Mouse (Mus musculus) adrenal gland, postnatal 0 days (tissue): ENCODE data around the gene Ccdc12. TPM values are rescaled to one million over a fixed set of nuclear protein-coding genes. Genes with fewer than 3 reads are reported as not detected.

Experiments
- microRNA-seq: library from miRNA; unstranded; fragments of <30 nt; microRNA quantifications from one replicate; pipeline ENCODE4, GENCODE M21; 2016; ENCODE audit warnings: borderline replicate concordance; ENCODE audit not compliant: insufficient number of aligned reads
- polyA plus RNA-seq: library from polyadenylated mRNA; unstranded; fragments of >200 nt; fragmentation: Nextera tagmentation; extraction: Ambion mirVana; gene quantifications from 2 replicates; pipeline ENCODE4 v1.2.1, GENCODE M21; 2015

The Ccdc12 gene
- 97.3 and 123 TPM in 2 replicates for polyA plus RNA-seq

DNA sequence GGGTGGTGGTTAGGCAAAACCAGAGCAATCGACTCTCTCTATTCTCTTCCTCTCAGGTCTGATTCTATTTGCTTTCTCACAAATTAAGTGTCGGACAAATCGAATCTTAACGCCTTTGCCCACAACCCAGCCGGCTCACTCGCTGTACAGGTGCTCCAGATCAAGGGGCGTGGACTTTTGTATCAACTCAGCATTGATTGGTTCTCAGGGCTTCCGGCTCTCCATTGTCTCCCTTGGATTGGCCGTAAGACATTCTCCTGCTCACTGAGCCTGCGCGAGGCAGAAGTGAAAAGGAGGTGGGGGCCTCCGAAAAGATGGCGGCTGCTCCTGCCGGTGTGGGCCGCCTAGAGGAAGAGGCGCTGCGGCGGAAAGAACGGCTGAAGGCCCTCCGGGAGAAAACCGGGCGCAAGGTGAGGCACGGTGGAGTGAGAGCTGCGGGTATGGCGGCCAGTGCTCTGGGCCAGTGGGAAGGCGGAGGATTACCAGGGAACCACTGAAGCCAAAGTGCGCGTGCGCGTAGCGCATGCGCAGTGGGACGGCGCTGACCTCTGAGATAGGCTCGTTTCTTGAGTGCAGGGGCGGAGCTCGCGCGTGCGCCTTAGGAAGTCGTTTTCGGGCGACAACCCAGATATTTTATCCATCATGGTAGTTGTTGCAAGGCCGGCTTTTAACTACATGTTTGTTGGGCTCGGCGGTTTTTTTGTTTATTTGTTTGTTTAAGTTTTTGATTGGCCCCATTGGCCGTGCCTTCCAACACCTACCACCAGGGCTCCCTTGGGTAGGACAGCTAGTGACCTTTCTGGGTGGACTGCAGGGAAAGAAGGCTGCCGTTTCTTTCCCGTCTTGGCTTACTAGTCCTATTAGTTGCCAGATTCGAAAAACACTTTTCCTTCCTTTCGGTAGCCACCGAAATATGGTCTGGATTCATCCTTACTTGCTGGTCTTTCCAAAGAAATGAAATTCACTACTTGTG lies at the start of gene Ccdc12:
Gene Ccdc12 (plus strand): TSS at position 255 of the 973 bp plus-strand sequence.

DNA sequence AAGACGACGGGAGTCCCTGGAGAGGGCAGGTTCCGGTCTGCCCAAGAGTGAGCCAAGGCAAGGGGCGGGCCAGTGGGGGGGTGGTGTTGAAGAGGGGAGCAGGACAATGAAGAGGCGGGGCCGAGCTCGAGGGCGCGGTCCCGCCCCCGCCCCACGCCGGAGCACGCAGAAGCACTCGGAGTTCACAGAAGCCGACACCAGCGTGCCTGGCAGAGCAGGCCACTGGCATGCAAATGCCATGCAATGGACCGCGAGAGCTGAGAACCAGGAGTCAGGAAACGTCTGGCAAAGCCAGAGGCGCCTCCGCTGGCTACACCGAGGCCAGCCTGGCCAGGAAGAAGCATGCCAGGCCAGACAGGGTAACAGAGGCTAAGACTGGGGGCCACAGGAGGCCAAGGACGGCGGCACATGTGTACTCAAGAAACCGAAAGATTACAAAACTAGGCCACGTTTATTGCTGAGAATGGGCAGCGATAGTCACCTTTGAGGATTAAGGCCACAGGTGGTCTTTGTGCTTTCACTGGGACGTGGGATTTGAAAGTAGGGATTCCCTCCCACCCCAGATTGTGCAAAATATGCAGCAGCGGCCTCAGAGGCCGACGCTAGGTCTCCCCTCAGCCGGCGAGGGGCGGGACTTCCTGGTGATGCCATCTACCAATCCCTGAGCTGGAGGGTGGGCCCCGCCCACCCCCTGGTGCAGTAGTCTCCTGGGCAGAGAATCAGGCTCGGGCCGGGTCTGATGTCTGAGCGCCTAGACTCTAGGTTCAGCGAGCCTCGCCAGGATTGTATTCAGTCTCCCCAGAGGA lies 31.7 kb upstream of the Ccdc12 start, which contains the start of gene Nradd:
Gene Nradd (minus strand): TSS at position 92 of the 806 bp plus-strand sequence.

DNA sequence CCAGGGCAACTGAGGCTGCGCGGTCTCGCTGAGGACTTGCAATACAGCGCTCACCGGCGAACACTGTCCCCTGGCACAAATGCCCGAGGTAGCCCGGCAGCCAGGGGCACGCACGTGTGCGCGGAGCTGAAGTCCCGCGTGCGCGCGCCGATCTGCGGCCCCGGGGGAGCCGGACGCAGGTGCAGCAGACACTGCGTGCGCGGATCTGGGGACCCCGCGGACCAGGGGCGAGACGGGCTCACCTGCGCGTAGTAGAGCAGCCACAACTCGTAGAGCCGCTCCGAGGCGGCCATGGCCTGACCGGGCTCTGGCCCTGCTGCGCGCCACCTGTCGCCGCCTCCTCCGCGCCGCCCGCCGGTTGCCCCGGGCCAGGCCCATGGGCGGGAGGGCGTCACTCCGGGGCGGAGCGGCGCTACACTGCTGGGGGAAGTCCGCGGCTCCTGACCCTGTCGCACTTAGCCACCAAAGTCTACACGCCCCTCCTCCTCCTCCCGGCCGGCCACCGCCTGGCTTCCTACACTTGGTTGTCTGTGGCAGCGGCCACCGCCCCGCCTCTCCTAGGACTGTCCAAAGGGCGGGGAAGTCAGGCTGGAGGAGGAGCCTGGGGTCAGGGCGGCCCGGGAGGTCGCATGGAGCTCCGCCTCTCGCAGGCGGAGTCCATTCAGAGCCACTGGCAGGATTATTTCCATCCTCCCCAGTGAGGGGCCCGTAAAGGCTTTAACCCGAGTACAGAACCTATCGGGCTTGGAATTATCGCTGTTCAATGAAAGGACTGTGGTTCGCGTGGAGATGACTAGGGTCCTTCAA lies 2.4 kb upstream of the Ccdc12 start, which contains the start of gene Nbeal2:
Gene Nbeal2 (minus strand): TSS at position 507 of the 807 bp plus-strand sequence.

DNA sequence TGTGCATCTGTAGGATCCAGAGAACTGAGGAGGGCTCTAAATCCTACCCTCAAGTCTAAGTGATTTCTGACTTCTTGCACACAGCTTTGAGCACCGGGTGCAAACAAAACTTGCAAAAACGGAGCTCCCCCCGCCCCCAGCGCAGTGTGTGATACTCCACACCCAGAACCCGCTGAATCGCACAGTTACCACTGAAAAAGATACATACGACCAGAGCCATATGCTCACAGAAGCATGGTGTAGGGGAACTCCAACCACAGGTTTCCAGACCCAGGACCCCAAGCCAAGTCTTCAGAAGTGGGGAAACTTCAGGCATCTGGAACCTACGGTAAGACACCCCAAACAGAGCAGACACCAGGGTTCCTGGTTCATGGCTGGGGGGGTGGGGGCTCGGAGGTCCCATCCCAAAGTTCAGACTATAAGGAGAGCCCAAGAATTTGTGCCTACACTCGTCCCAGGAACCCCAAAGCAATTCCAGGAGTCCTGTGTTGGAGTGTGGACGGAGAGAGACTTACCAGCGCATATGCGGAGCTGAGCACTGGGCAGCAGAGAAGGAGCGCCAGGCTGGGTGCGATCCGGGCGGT lies 85.5 kb downstream of the Ccdc12 start, which contains the start of gene Myl3:
Gene Myl3 (plus strand): TSS at position 151 of the 584 bp plus-strand sequence.

DNA sequence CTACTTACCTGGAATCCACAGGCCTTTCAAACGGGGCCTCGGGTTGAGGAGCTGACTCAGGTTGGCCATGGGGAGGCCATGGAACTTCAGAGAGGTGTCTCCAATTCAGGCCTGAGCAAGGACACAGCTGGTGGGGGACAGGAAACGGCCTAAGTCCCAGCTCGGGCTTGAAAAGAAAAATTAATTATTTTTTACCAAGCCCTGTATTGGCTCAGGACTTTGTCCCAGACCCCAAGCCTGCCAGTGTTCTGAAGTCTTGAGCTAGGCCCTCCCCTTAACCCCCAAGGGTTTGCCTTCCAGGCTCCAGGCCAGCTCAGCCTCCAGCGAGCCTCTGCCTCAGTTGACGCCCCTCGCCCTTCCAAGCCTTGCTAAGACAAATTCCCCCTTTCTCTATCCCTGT lies 90.7 kb downstream of the Ccdc12 start, which contains the start of gene Pth1r:
Gene Pth1r (minus strand): TSS at position 185 of the 400 bp plus-strand sequence.

Small RNA genes within 50 kb of the gene (microRNA-seq; reads per million reads assigned to microRNA genes)
- gene Mir8107 = not detected

Other genes starting within 250 kb of the Ccdc12 start
- gene Ptpn23, start 248.3 kb upstream of the Ccdc12 start, polyA plus RNA-seq = 8.7 and 12.2 TPM in 2 replicates
- 31.1 and 63.8 TPM in 2 replicates for gene Ngp, start 236.8 kb upstream of the Ccdc12 start, polyA plus RNA-seq
- 4.1 and 4.6 TPM in 2 replicates for gene Klhl18, start 179.8 kb upstream of the Ccdc12 start, polyA plus RNA-seq
- gene Kif9, start 179.5 kb upstream of the Ccdc12 start, polyA plus RNA-seq = 0.90 and 1.7 TPM in 2 replicates
- gene Setd2, start 123.9 kb upstream of the Ccdc12 start, polyA plus RNA-seq = 16.0 and 22.4 TPM in 2 replicates
- gene Nradd, start 32.1 kb upstream of the Ccdc12 start, polyA plus RNA-seq = 37.6 and 41.6 TPM in 2 replicates
- gene Nbeal2, start 2.3 kb upstream of the Ccdc12 start, polyA plus RNA-seq = 0.90 and 1.3 TPM in 2 replicates
- 0.62 and 2.2 TPM in 2 replicates for gene Myl3, start 85.4 kb downstream of the Ccdc12 start, polyA plus RNA-seq
- 12.3 and 17.4 TPM in 2 replicates for gene Pth1r, start 90.6 kb downstream of the Ccdc12 start, polyA plus RNA-seq
- not detected in 2 replicates for gene Prss42, start 141.7 kb downstream of the Ccdc12 start, polyA plus RNA-seq
- not detected in 2 replicates for gene Prss44, start 157.5 kb downstream of the Ccdc12 start, polyA plus RNA-seq
- gene Prss43, start 170.2 kb downstream of the Ccdc12 start, polyA plus RNA-seq = not detected in 2 replicates
- gene Prss45, start 178.1 kb downstream of the Ccdc12 start, polyA plus RNA-seq = not detected in 2 replicates
- gene Prss46, start 188.0 kb downstream of the Ccdc12 start, polyA plus RNA-seq = not detected in 2 replicates
- 0.51 and 0.66 TPM in 2 replicates for gene Prss50, start 201.5 kb downstream of the Ccdc12 start, polyA plus RNA-seq
- 1.8 and 2.7 TPM in 2 replicates for gene Als2cl, start 223.4 kb downstream of the Ccdc12 start, polyA plus RNA-seq
- 1.7 and 2.1 TPM in 2 replicates for gene Tmie, start 223.6 kb downstream of the Ccdc12 start, polyA plus RNA-seq